9 mouse cellular contexts compared by ENCODE assay signal in the genomic region with DNA sequence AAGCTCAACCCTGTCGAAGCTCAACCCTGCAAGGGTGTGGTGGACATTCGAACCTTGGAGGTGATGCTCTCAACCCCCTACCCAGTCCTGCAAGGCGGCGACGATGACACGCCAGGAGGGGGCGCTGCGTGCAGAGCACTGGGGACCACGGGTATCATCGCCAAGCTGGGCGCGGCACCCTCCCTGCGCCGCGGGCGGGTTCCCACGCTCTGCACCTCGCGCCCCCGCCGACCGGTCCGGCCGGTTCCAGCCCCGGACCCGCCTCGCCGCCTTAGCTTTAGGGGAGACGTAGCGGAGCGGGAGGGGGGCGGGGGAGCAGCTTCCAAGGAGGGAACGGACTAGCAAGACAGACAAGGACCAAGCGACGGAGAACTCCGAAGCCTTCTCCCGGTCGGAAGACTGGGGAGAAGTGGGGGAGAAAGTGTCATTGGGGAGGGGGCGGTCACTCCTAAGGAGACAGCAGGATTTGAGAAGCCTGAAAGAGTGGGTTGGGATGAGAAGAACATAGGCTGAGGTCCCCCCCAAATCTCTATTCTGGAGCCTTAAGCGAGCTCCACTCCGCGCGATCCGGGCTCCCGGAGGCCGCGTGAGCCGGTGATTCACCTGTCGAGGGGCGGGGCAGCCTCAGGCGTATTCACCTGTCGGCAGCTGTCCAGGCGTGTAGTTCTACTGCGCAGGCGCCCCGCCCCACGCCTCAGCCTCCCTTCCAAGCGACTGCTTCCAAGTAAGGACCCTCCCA. TPM values are rescaled to one million over a fixed set of nuclear protein-coding genes. Genes with fewer than 3 reads are reported as not detected.
A peak's percentile ranks its signal among the peaks of the same experiment; 100 is the strongest.
DNase-seq lines count a peak whose midpoint lies in the region; ATAC-seq and TF ChIP-seq lines count a peak whose summit lies in the region.
"Had no signal": no experiment of that assay in that cellular context is flagged by ENCODE, and none has a peak within 500 bp of the region (broad histone marks: within the 10 kb centered on the region; RNA-seq: fewer than 3 reads in every experiment).

No protein-coding gene starts in this region.

- TF ChIP-seq CTCF in G1E (IDR thresholded peaks at IDR 0.05; ENCODE audit: low read depth, low read length) = peak; percentile 23; the same call in 1 of the 2 replicates

- H3K9me3 ChIP-seq in G1E (replicated peaks) = no peaks in the 10 kb centered on the region
- no peaks in the 10 kb centered on the region for H3K9me3 ChIP-seq in hindbrain, embryonic 11.5 days (ENCODE audit: control insufficient read depth, low read length)

- no peak overlapping the region for H3K4me3 ChIP-seq in G1E (ENCODE audit: low read depth, low read length)
- peak overlapping the region; percentile 45 for H3K4me3 ChIP-seq in hindbrain, embryonic 11.5 days (ENCODE audit: low read depth, low read length)

- ATAC-seq in G1E (ENCODE audit: extremely low read depth, insufficient number of reproducible peaks, low FRiP score, poor library complexity, severe bottlenecking) = no peak
- ATAC-seq in hindbrain, embryonic 11.5 days (ENCODE audit: low FRiP score) = peak; percentile 21; the same call in 1 of the 2 replicates

- H3K36me3 ChIP-seq in G1E (replicated peaks) = peaks cover 9% of the 10 kb centered on the region
- H3K36me3 ChIP-seq in hindbrain, embryonic 11.5 days (ENCODE audit: control insufficient read depth, insufficient read depth, low read length) = no peaks in the 10 kb centered on the region

- no peak overlapping the region for H3K27ac ChIP-seq in hindbrain, embryonic 11.5 days (ENCODE audit: low read depth, low read length)

- H3K9ac ChIP-seq in hindbrain, embryonic 11.5 days (ENCODE audit: low read depth, low read length) = peak overlapping the region; percentile 54

- no peak for DNase-seq in G1E (ENCODE audit: low spot score)
- DNase-seq in cerebellum, adult 9-10 months = peak; percentile 38
- peak; percentile 53 to 64 for DNase-seq in frontal cortex, postnatal 36 days (ENCODE audit: low spot score in 2 of 2)
- DNase-seq in hindbrain, embryonic 11.5 days (ENCODE audit: low spot score) = peak; percentile 90
- peak; percentile 55 to 77 for DNase-seq in layer of hippocampus, postnatal 25 days (ENCODE audit: extremely low spot score in 1 of 2, low spot score in 1 of 2)
- DNase-seq in lung, postnatal 14 days = peak; percentile 83
- DNase-seq in retina, postnatal 7 days (ENCODE audit: low read depth, low spot score) = peak; percentile 43
- peak; percentile 92 for DNase-seq in urinary bladder, postnatal 14 days (ENCODE audit: low spot score)

- WGBS in hindbrain, embryonic 11.5 days = 2% methylated on average over 53 of the region's 58 CpGs

- peaks cover 56% of the 10 kb centered on the region for H3K27me3 ChIP-seq in G1E (ENCODE audit: insufficient read depth, low read length)
- H3K27me3 ChIP-seq in hindbrain, embryonic 11.5 days (ENCODE audit: control insufficient read depth, insufficient read depth, low read length) = no peaks in the 10 kb centered on the region; the same call in 1 of the 2 replicates

- peak overlapping the region; percentile 77 for H3K4me2 ChIP-seq in hindbrain, embryonic 11.5 days (replicated peaks; ENCODE audit: low read depth, low read length)

- H3K4me1 ChIP-seq in G1E (ENCODE audit: insufficient read depth, low read depth, low read length) = peaks cover 70% of the 10 kb centered on the region
- peaks cover 17% of the 10 kb centered on the region for H3K4me1 ChIP-seq in hindbrain, embryonic 11.5 days (replicated peaks; ENCODE audit: control insufficient read depth, insufficient read depth, low read length)

RNA-seq across cellular contexts. Expression of a gene that starts 4.4 kb away (rescaled TPM):
- total RNA-seq in G1E (2014; fragmentation: Nextera tagmentation) (3.3 and 4.4 TPM in 2 replicates), G1E (2017) (0.16 and 0.17 TPM in 2 replicates)
- polyA plus RNA-seq in G1E (2012) = 4.2 and 4.4 TPM in 2 replicates
- polyA plus RNA-seq in hindbrain, embryonic 11.5 days (2014; fragmentation: Nextera tagmentation; extraction: Ambion mirVana) = 20.3 and 24.7 TPM in 2 replicates
- total RNA-seq in layer of hippocampus, postnatal 25 days (2021) = 10 to 100 TPM in 1 of 2 experiments, 1 to 10 TPM in 1; 7.0 to 10.3 TPM

RNA-seq across cellular contexts. Expression of a gene that starts 27.1 kb away (rescaled TPM):
- total RNA-seq in G1E (2014; fragmentation: Nextera tagmentation) (0.29 and 0.68 TPM in 2 replicates), G1E (2017) (0.23 and 0.38 TPM in 2 replicates)
- polyA plus RNA-seq in G1E (2012) = 0.02 TPM in 1 of 2 replicates, not detected in the other
- polyA plus RNA-seq in hindbrain, embryonic 11.5 days (2014; fragmentation: Nextera tagmentation; extraction: Ambion mirVana) = 0.14 and 0.20 TPM in 2 replicates
- total RNA-seq in layer of hippocampus, postnatal 25 days (2021) = under 1 TPM; 0.49 to 0.75 TPM
- total RNA-seq: common myeloid progenitor, adult 5-6 weeks had no signal
